Mouse (Mus musculus) left cerebral cortex, postnatal 36 days (tissue): ENCODE measurements at regions not wholly inside any gene's neighbourhood (a gene's known extent, or its start where the extent isn't known, plus 50 kb on each side); places are given as distances from the start of the nearest gene placed in this dataset.

ENCODE experiments used
- DNase-seq, 2 experiments: peaks; one replicate each; pipeline ENCODE4 v3.0.0; 2021 to 2022; ENCODE audit warnings: low spot score in 2 of 2, mixed read lengths in 1 of 2
- intact Hi-C: fragments of 180-260 bp; cut with DNase I; formaldehyde crosslinking; loops from one replicate; pipeline ENCODE4 v1.15.1; 2025

DNA sequence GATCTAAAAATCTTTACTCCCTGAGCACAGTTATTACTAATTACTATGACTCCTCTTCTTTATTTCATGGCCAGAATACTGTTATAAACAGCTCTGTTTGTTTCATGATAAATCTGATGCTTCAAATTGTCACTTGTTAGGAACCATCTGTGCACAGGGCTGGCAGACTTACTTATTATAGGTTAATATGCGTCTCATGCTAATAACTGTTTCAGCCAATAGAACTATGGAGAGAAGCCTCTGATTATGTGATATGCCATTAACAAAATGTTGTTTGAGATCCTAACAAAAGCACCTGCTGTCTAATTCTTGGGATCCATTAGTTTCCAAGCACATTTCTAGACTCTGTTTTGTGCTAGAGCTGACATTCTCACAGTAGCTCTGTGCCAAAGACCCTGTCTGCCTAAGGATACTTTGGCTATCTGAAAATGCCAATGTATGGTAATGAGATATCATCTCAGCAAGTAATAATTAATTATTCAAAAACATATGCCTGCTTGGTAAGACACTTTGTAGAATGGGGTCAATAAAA is 318.1 kb downstream of the Grb14 start:
- intact Hi-C loops = no loop called here
- DNase-seq = no peak

GRCm38 (mm10) chr2:64695974-64696373 is 328.8 kb downstream of the Grb14 start:
- intact Hi-C loops = no loop called here
- no peak for DNase-seq

DNA sequence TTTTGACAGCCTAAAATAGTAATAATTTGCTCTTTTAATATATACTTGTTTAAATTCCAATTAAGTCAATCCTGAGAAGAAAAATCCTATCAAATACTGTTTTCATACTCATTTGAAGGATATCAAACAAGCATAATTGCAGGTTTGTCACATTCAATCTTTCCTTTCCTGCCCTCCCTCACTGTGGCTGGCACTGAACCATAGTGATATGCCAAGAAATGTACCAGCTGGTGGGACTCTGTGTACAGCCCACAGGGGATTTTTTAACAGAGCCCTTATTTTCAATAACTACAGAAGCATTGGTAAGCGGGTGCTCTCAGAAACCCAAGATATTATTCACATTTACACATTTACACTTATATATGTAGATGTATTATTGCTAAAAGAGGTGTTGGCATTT is 333.3 kb downstream of the Grb14 start:
- DNase-seq = no peak

GRCm38 (mm10) chr2:64690996-64691395 is 333.8 kb downstream of the Grb14 start:
- intact Hi-C loops = no loop called here
- no peak for DNase-seq

More for the DNA sequence above, 333.3 kb downstream of the Grb14 start:
- intact Hi-C loops = no loop called here

DNA sequence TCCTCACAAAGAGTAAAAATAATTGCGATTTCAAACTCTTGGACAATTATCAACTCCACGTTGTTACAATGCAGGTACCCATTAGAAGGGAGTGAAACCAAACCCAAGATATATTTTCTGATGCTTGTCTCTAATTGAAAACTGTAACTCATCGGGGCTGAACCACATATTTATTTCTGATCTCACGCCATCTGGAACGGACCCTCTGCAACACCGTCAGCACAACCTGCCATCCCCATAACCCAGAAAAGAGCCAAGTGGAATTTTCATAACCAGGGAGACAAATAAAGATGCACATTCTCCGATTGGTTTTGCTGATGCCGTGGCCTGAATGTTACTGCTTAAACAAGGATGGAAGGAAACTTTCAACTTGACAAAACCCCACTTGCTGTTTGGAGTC is 338.0 kb downstream of the Grb14 start:
- intact Hi-C loops = no loop called here
- DNase-seq = no peak

- intact Hi-C loops = no loop called here
Observed at GRCm38 (mm10) chr2:64649614-64650013, 375.2 kb downstream of the Grb14 start.

DNA sequence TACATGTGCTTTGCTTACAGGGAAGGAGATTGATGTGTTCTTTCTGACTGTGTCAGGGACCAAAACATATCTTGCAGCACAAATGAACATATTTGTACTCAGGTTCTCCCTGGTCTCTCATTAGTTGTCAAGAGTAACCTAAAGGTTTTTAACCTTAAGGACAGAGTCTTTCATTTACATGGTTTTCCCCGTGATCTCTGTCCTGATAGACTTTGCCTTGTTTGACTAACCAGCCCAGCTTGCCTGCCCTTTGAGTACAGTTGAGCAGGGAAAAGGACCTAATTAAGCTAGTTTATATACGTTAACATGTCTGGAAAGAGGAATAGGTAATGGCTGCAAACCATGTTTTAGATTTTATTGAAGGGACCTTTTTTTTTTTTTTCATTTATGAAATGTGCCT is 407.9 kb downstream of the Grb14 start:
- intact Hi-C loops = no loop called here
- DNase-seq = no peak

More at GRCm38 (mm10) chr2:64649614-64650013, 375.2 kb downstream of the Grb14 start:
- no peak for DNase-seq

DNA sequence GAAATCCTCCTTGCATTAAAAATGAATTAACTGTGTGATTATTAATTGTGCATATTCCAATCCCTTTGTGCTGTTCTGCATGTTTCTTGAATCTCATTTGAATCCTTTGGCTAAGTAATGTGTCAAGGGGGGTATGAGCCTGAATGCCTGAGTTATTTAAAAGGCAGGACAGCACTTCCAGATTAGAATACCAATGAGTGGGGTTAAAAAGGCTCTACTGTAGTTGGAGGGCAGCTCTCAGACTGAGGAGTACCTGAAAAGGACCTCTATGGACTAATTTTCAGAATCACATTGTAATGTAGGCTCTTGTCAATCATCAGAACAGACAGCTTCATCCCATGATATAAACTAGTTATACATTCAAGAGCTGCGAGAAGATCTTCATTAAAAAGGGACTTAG is 417.9 kb downstream of the Grb14 start:
- intact Hi-C loops = no loop called here
- no peak for DNase-seq

GRCm38 (mm10) chr2:64582258-64582657 is 442.5 kb downstream of the Grb14 start:
- intact Hi-C loops = no loop called here
- no peak for DNase-seq

DNA sequence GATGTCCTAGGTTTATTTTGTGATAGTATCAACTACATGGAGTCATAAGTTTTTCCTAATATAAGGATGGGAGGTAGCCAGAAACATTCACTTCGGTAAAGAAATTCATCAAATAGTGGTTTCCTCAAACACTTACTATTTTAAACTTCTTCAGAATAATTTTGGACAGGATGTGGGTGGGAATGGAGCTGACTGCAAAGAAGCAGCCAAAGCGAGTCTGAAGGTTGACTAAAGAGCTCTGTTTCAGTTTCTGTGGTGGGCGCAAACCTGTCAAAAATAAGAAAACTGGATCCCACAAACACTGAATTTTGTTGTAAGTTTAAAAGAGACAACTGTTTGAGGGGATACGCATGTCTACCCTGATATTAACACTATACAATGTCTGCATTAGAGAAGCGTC is 438.2 kb upstream of the Fign start:
- DNase-seq = no peak
- intact Hi-C loops = loop anchor here (10.0 kb wide), 1 partner anchor 831 kb away; no protein-coding TSS in a partner anchor

GRCm38 (mm10) chr2:64535351-64535851 is 437.6 kb upstream of the Fign start:
- DNase-seq = no peak
- intact Hi-C loops = loop anchor here (10.0 kb wide), 1 partner anchor 831 kb away; no protein-coding TSS in a partner anchor

DNA sequence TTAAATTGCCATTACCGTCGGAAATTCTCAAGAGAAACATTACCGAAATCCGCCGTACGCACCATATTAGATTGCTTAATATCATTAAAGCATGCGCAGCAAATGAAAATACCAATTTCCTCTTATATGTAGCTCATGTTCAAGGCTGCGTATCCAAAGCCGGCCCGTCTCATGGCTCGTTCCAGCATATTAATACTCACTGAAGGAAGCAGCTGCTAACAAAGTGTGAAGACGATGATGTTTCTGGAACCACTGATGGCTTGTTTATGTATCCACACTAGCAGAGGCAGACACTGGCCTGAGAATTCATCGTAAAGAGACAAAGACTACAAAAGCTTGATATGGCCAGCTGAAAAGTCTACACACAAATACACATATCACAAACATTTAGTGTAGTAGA is 437.0 kb upstream of the Fign start:
- no peak for DNase-seq
- intact Hi-C loops = loop anchor here (10.0 kb wide), 1 partner anchor 830 kb away; no protein-coding TSS in a partner anchor

- DNase-seq = no peak
- intact Hi-C loops = loop anchor here (10.0 kb wide), 1 partner anchor 830 kb away; no protein-coding TSS in a partner anchor
Observed at GRCm38 (mm10) chr2:64534344-64534743, 436.5 kb upstream of the Fign start.

GRCm38 (mm10) chr2:64522722-64523121 is 424.9 kb upstream of the Fign start:
- intact Hi-C loops = no loop called here
- DNase-seq = no peak

DNA sequence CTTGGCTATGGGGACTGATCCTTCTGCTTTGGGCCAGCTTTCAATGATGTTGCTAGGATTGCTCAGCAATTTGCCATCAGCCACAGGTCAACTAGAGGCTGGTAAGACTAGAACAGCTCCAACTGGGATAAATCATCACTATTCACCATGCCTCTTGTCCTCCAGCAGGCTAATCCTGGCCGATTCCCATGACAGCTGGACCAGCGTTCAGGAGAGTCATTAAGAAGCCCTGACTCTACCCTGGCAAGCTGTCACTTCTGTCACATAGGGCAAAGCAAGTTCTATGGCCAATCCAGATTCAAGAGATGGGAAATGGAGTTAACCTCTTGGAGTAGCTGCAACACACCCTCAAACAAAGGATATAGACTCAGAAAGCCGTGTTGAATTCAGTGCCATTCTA is 424.4 kb upstream of the Fign start:
- intact Hi-C loops = no loop called here
- no peak for DNase-seq

GRCm38 (mm10) chr2:64495725-64496124 is 397.9 kb upstream of the Fign start:
- DNase-seq = no peak
- intact Hi-C loops = no loop called here

GRCm38 (mm10) chr2:64466412-64466970 is 368.7 kb upstream of the Fign start:
- DNase-seq = no peak
- intact Hi-C loops = no loop called here

DNA sequence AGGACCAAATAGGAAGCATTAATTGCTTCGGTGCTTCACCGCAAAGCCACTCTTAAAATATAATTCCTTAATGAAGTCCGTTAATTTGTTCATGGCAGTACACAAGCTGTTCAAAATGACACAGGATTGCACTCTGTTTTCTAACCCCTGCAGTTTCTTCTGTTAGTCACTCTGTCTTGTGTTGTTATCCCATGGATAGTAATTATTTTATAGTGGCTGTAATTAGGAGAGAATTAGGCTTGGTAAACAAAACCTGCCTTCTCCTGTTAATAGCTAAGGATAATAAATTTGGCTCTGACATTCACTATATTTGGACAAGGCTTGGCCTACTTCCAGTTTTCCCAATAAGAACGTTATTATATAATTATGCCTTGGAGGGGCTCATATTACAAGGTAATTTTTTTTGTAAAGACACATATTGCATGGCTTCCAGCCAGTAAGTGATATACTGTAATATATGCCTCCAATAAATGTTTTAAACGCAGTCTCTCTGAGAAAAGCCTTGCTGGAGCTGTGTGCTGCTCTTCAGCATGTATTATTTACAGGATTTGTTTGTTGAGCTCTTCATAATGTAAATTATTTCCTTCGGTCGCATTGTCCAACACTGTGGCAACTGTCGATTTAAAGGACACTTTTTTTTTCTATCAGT is 364.8 kb upstream of the Fign start:
- intact Hi-C loops = no loop called here
- DNase-seq = no peak

GRCm38 (mm10) chr2:64462041-64462440 is 364.2 kb upstream of the Fign start:
- no peak for DNase-seq
- intact Hi-C loops = no loop called here

- intact Hi-C loops = no loop called here
- DNase-seq = no peak
Observed at GRCm38 (mm10) chr2:64461636-64462035, 363.8 kb upstream of the Fign start.

GRCm38 (mm10) chr2:64458171-64458570 is 360.3 kb upstream of the Fign start:
- DNase-seq = no peak
- intact Hi-C loops = loop anchor here (10.0 kb wide), 1 partner anchor 943 kb away; no protein-coding TSS in a partner anchor
